In the genomic region with DNA sequence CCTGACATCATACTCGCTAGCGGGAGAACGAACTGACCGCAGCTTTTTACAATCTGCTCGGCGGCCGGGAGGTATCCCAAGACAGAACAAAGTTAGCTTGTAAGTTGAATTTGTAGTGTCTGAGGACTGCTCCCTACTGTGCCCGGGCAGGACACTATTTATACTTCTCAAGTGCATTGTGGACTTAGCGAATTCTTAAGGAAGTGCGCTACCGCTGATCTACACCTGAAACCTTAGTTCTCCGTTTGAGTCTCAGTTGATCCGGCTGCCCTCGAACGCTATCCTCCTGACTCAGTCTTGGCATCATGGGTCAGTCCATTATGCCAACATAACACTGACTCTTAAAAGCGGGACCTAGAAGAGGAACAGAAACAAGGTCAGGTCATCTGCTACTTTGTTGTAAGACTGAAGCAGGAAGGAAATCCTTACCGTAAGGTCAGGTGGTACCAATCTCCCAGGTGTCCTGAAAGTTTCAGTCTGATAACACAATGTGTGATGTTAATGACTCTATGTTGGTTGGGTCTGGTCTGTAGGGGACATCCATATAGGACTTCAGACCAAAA, we compare ENCODE assay signal across 8 mouse cellular contexts. TPM values are rescaled to one million over a fixed set of nuclear protein-coding genes. Genes with fewer than 3 reads are reported as not detected.
A peak's percentile ranks its signal among the peaks of the same experiment; 100 is the strongest.
DNase-seq lines count a peak whose midpoint lies in the region; ATAC-seq and TF ChIP-seq lines count a peak whose summit lies in the region.

No protein-coding gene starts in this region.

- H3K27me3 ChIP-seq in kidney, postnatal 0 days (ENCODE audit: insufficient read depth, low read length): no peaks in the 10 kb centered on the region
- 0 out of 2 replicates have a peak, but pooled peaks cover 5% of the 10 kb centered on the region for H3K27me3 ChIP-seq in embryonic facial prominence, embryonic 12.5 days
- H3K27me3 ChIP-seq in intestine, postnatal 0 days (replicated peaks; ENCODE audit: control insufficient read depth, insufficient read depth, low read length): 0 out of 2 replicates have a peak, but pooled peaks cover 4% of the 10 kb centered on the region

- no peaks in the 10 kb centered on the region for H3K9me3 ChIP-seq in kidney, postnatal 0 days (replicated peaks; ENCODE audit: low read length)
- H3K9me3 ChIP-seq in embryonic facial prominence, embryonic 12.5 days: no peaks in the 10 kb centered on the region
- H3K9me3 ChIP-seq in intestine, postnatal 0 days (ENCODE audit: control insufficient read depth): no peaks in the 10 kb centered on the region

- peak overlapping the region; percentile 58 for H3K4me3 ChIP-seq in kidney, postnatal 0 days (replicated peaks; ENCODE audit: low read depth, low read length)
- H3K4me3 ChIP-seq in embryonic facial prominence, embryonic 12.5 days: peak overlapping the region; percentile 53
- H3K4me3 ChIP-seq in intestine, postnatal 0 days (ENCODE audit: low read depth, low read length): peak overlapping the region; percentile 68

- no peaks in the 10 kb centered on the region; the same call in 1 of the 2 replicates for H3K4me1 ChIP-seq in kidney, postnatal 0 days (replicated peaks; ENCODE audit: insufficient read depth, low read length)
- peaks cover 10% of the 10 kb centered on the region for H3K4me1 ChIP-seq in embryonic facial prominence, embryonic 12.5 days
- H3K4me1 ChIP-seq in intestine, postnatal 0 days (replicated peaks; ENCODE audit: control insufficient read depth, insufficient read depth, low read length): 0 out of 2 replicates have a peak, but pooled peaks cover 8% of the 10 kb centered on the region

- ATAC-seq in kidney, postnatal 0 days (replicated peaks; ENCODE audit: low FRiP score, low read depth): no peak; the same call in 1 of the 2 replicates
- peak; percentile 9; the same call in 1 of the 2 replicates for ATAC-seq in embryonic facial prominence, embryonic 12.5 days (ENCODE audit: insufficient number of reproducible peaks, insufficient read depth, low FRiP score, low TSS enrichment)
- ATAC-seq in intestine, postnatal 0 days: no peak; the same call in 1 of the 2 replicates
- ATAC-seq in monocyte, adult 5-6 weeks (replicated peaks; ENCODE audit: insufficient number of reproducible peaks, low FRiP score, low TSS enrichment, poor library complexity, severe bottlenecking): peak; percentile 41

- 2% methylated on average over 17 of the region's 17 CpGs for WGBS in kidney, postnatal 0 days
- WGBS in embryonic facial prominence, embryonic 12.5 days: 4% methylated on average over 17 of the region's 17 CpGs
- 1% methylated on average over 17 of the region's 17 CpGs for WGBS in intestine, postnatal 0 days

- peak overlapping the region; percentile 74 for H3K27ac ChIP-seq in kidney, postnatal 0 days
- 0 out of 2 replicates have a peak overlapping the region, but pooled peaks have one; percentile 1 for H3K27ac ChIP-seq in embryonic facial prominence, embryonic 12.5 days
- H3K27ac ChIP-seq in intestine, postnatal 0 days (ENCODE audit: low read depth, low read length): peak overlapping the region; percentile 80

- 0 out of 2 replicates have a peak, but pooled peaks cover 5% of the 10 kb centered on the region for H3K36me3 ChIP-seq in kidney, postnatal 0 days (ENCODE audit: insufficient read depth, low read length)
- peaks cover 5% of the 10 kb centered on the region for H3K36me3 ChIP-seq in embryonic facial prominence, embryonic 12.5 days
- H3K36me3 ChIP-seq in intestine, postnatal 0 days (ENCODE audit: control insufficient read depth, insufficient read depth): peaks cover 6% of the 10 kb centered on the region; the same call in 1 of the 2 replicates

- H3K9ac ChIP-seq in kidney, postnatal 0 days (ENCODE audit: low read depth, low read length): peak overlapping the region; percentile 68
- peak overlapping the region; percentile 57 for H3K9ac ChIP-seq in embryonic facial prominence, embryonic 12.5 days
- H3K9ac ChIP-seq in intestine, postnatal 0 days (ENCODE audit: low read depth, low read length): peak overlapping the region; percentile 57

- TF ChIP-seq CTCF in kidney, postnatal 0 days (IDR thresholded peaks at IDR 0.05; ENCODE audit: low read depth): no peak
- TF ChIP-seq CTCF in intestine, postnatal 0 days (IDR thresholded peaks at IDR 0.05; ENCODE audit: low read depth): no peak

- H3K4me2 ChIP-seq in kidney, postnatal 0 days (ENCODE audit: low read length): peak overlapping the region; percentile 74
- H3K4me2 ChIP-seq in embryonic facial prominence, embryonic 12.5 days (replicated peaks): peak overlapping the region; percentile 77
- peak overlapping the region; percentile 75 for H3K4me2 ChIP-seq in intestine, postnatal 0 days (replicated peaks; ENCODE audit: low read depth)

- DNase-seq in kidney, postnatal 0 days (ENCODE audit: low spot score): peak; percentile 25
- no peak for DNase-seq in kidney, adult 11 months
- no peak for DNase-seq in adrenal gland, postnatal 4 days (ENCODE audit: low spot score in 2 of 2)
- no peak for DNase-seq in kidney, postnatal 25 days
- no peak for DNase-seq in adrenal gland, adult 2 months

RNA-seq across cellular contexts. Expression of gene Acox3, which starts 0.5 kb away (rescaled TPM):
- 15.0 and 15.5 TPM in 2 replicates for polyA plus RNA-seq in kidney, postnatal 0 days (2015; fragmentation: Nextera tagmentation; extraction: Ambion mirVana)
- polyA plus RNA-seq in embryonic facial prominence, embryonic 12.5 days (2016; fragmentation: Nextera tagmentation; extraction: Ambion mirVana): 12.5 and 13.4 TPM in 2 replicates
- 19.7 and 21.4 TPM in 2 replicates for polyA plus RNA-seq in intestine, postnatal 0 days (2015; fragmentation: Nextera tagmentation; extraction: Ambion mirVana)
- 54.4 to 70.1 TPM (median 59.2 TPM) in 3 replicates for total RNA-seq in monocyte, adult 5-6 weeks (2017)
- total RNA-seq in adrenal gland, postnatal 4 days (2021): 10 to 100 TPM; 44.0 to 46.6 TPM
- total RNA-seq in adrenal gland, adult 2 months (2021): 10 to 100 TPM; 56.9 to 62.1 TPM
- polyA plus RNA-seq in adrenal gland, adult 2 months (2012; rRNA removed): 58.2 and 60.7 TPM in 2 replicates

RNA-seq across cellular contexts. Expression of gene Trmt44, which starts 8.4 kb away (rescaled TPM):
- 4.2 and 5.4 TPM in 2 replicates for polyA plus RNA-seq in kidney, postnatal 0 days (2015; fragmentation: Nextera tagmentation; extraction: Ambion mirVana)
- polyA plus RNA-seq in embryonic facial prominence, embryonic 12.5 days (2016; fragmentation: Nextera tagmentation; extraction: Ambion mirVana): 10.6 and 10.8 TPM in 2 replicates
- polyA plus RNA-seq in intestine, postnatal 0 days (2015; fragmentation: Nextera tagmentation; extraction: Ambion mirVana): 3.6 and 4.6 TPM in 2 replicates
- total RNA-seq in monocyte, adult 5-6 weeks (2017): 10.5 to 19.1 TPM (median 17.2 TPM) in 3 replicates
- total RNA-seq in adrenal gland, postnatal 4 days (2021): 10 to 100 TPM; 11.2 to 12.1 TPM
- total RNA-seq in adrenal gland, adult 2 months (2021): 1 to 10 TPM; 4.0 to 6.8 TPM
- polyA plus RNA-seq in adrenal gland, adult 2 months (2012; rRNA removed): 4.1 and 5.4 TPM in 2 replicates

RNA-seq across cellular contexts. Expression of gene Cpz, which starts 57.8 kb away (rescaled TPM):
- 4.7 and 6.0 TPM in 2 replicates for polyA plus RNA-seq in kidney, postnatal 0 days (2015; fragmentation: Nextera tagmentation; extraction: Ambion mirVana)
- polyA plus RNA-seq in embryonic facial prominence, embryonic 12.5 days (2016; fragmentation: Nextera tagmentation; extraction: Ambion mirVana): 4.5 and 5.7 TPM in 2 replicates
- 4.0 and 4.4 TPM in 2 replicates for polyA plus RNA-seq in intestine, postnatal 0 days (2015; fragmentation: Nextera tagmentation; extraction: Ambion mirVana)
- not detected in 3 replicates for total RNA-seq in monocyte, adult 5-6 weeks (2017)
- 1 to 10 TPM; 5.2 to 5.7 TPM for total RNA-seq in adrenal gland, postnatal 4 days (2021)
- total RNA-seq in adrenal gland, adult 2 months (2021): under 1 TPM; 0.45 to 0.72 TPM
- 5.5 and 5.7 TPM in 2 replicates for polyA plus RNA-seq in adrenal gland, adult 2 months (2012; rRNA removed)

Comparison
In these comparisons a context has a peak if more than half of its experiments do, and no peak if none do; other contexts are left out.
1. ATAC-seq: peak in embryonic facial prominence, embryonic 12.5 days (single experiment) and monocyte, adult 5-6 weeks (single experiment); none in kidney, postnatal 0 days (single experiment) and intestine, postnatal 0 days (single experiment).
2. H3K27ac ChIP-seq: peak in every context shown above with its lines; median percentile 80 in intestine, postnatal 0 days; 74 in kidney, postnatal 0 days; 1 in embryonic facial prominence, embryonic 12.5 days.
3. Peak in every context shown above with its lines, with median percentiles within 50 percentile points of each other: H3K4me2 ChIP-seq, H3K4me3 ChIP-seq and H3K9ac ChIP-seq.